12 mouse cellular contexts compared by ENCODE assay signal in the genomic region with DNA sequence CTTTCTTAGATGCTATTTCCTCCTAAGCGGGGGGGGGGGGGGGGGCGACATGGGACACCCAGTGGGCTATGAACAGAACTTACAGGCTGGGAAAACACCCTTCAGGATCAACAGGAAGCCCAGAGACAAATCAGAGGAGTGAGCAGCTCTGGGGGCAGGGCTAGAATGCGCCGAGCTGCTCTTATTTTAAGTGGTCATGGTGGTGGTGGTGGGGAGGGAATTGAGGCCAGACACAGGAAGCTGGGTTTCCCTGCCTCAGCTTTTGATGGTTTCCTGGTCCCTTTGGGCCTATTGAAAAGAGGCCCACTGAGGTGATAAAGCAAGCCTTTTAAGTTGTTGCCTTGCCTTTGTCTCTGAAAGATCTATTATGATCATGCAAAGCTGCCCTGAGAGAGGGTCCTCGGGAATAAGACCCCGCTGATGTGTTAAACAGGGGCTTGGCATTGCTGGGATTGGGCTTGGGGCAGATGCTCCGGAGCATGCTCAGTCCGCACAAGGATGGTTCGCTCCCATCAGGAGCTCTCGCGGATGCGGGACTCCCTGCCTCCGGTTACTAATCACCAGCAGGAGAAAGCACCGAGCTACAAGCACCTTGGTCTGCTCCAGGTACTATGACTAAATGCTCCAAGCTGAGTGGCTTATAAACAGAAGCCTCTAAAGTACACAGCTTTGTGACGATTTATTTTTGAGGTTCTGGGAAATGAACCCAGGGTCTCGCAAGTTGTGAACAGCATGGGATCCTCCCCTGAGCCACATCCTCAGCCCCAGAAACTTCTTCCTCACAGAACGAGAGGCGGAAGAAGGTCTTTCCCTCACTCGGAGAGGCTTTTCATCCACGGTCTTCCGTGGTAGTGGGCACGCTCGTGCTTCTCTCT. TPM values are rescaled to one million over a fixed set of nuclear protein-coding genes. Genes with fewer than 3 reads are reported as not detected.
A peak's percentile ranks its signal among the peaks of the same experiment; 100 is the strongest.
DNase-seq lines count a peak whose midpoint lies in the region; ATAC-seq and TF ChIP-seq lines count a peak whose summit lies in the region.
"Had no signal": no experiment of that assay in that cellular context is flagged by ENCODE, and none has a peak within 500 bp of the region (broad histone marks: within the 10 kb centered on the region; RNA-seq: fewer than 3 reads in every experiment).

No protein-coding gene starts in this region.

- no peak overlapping the region for H3K27ac ChIP-seq in forebrain, embryonic 12.5 days
- no peak overlapping the region for H3K27ac ChIP-seq in forebrain, postnatal 0 days (ENCODE audit: low read depth, low read length)
- no peak overlapping the region for H3K27ac ChIP-seq in hindbrain, embryonic 12.5 days
- no peak overlapping the region for H3K27ac ChIP-seq in midbrain, embryonic 12.5 days (replicated peaks)
- no peak overlapping the region for H3K27ac ChIP-seq in kidney, embryonic 15.5 days
- H3K27ac ChIP-seq: embryonic facial prominence, embryonic 15.5 days; layer of hippocampus, adult 2 months had no signal

- H3K4me3 ChIP-seq in forebrain, embryonic 12.5 days (replicated peaks): no peak overlapping the region
- H3K4me3 ChIP-seq in forebrain, postnatal 0 days (ENCODE audit: low read depth, low read length): no peak overlapping the region
- no peak overlapping the region for H3K4me3 ChIP-seq in hindbrain, embryonic 12.5 days
- no peak overlapping the region for H3K4me3 ChIP-seq in midbrain, embryonic 12.5 days
- H3K4me3 ChIP-seq in kidney, embryonic 15.5 days (replicated peaks): no peak overlapping the region
- H3K4me3 ChIP-seq: embryonic facial prominence, embryonic 15.5 days; layer of hippocampus, adult 2 months had no signal

- DNase-seq in forebrain, postnatal 0 days: no peak
- DNase-seq in R1 (ENCODE audit: low read depth, low spot score): peak; percentile 30
- no peak for DNase-seq in spleen, postnatal 10 days (ENCODE audit: low spot score in 2 of 2)
- no peak for DNase-seq in spleen, postnatal 36 days (ENCODE audit: low spot score in 2 of 2)
- DNase-seq: right cerebral cortex, adult 18-20 months had no signal

- no peaks in the 10 kb centered on the region for H3K27me3 ChIP-seq in forebrain, embryonic 12.5 days
- H3K27me3 ChIP-seq in forebrain, postnatal 0 days (ENCODE audit: insufficient read depth, low read length): no peaks in the 10 kb centered on the region
- no peaks in the 10 kb centered on the region for H3K27me3 ChIP-seq in hindbrain, embryonic 12.5 days
- no peaks in the 10 kb centered on the region for H3K27me3 ChIP-seq in midbrain, embryonic 12.5 days
- H3K27me3 ChIP-seq in kidney, embryonic 15.5 days: no peaks in the 10 kb centered on the region
- H3K27me3 ChIP-seq: embryonic facial prominence, embryonic 15.5 days had no signal

- ATAC-seq in forebrain, embryonic 12.5 days (ENCODE audit: low FRiP score): no peak
- no peak for ATAC-seq in forebrain, postnatal 0 days
- no peak for ATAC-seq in hindbrain, embryonic 12.5 days (ENCODE audit: low FRiP score)
- peak; percentile 51; the same call in 1 of the 2 replicates for ATAC-seq in midbrain, embryonic 12.5 days (ENCODE audit: low FRiP score, low read depth)
- ATAC-seq in kidney, embryonic 15.5 days (replicated peaks; ENCODE audit: low FRiP score): no peak
- ATAC-seq: lung, postnatal 0 days had no signal

- WGBS in forebrain, embryonic 12.5 days: 35% methylated on average over 23 of the region's 23 CpGs
- 38% methylated on average over 21 of the region's 23 CpGs for WGBS in forebrain, postnatal 0 days
- WGBS in hindbrain, embryonic 12.5 days: 32% methylated on average over 22 of the region's 23 CpGs
- WGBS in midbrain, embryonic 12.5 days: 30% methylated on average over 23 of the region's 23 CpGs
- WGBS in kidney, embryonic 15.5 days: 39% methylated on average over 23 of the region's 23 CpGs

- no peak overlapping the region for H3K9ac ChIP-seq in forebrain, embryonic 12.5 days
- H3K9ac ChIP-seq in forebrain, postnatal 0 days: no peak overlapping the region
- H3K9ac ChIP-seq in hindbrain, embryonic 12.5 days: no peak overlapping the region
- H3K9ac ChIP-seq in midbrain, embryonic 12.5 days (replicated peaks): no peak overlapping the region
- no peak overlapping the region for H3K9ac ChIP-seq in kidney, embryonic 15.5 days
- H3K9ac ChIP-seq: embryonic facial prominence, embryonic 15.5 days had no signal

- TF ChIP-seq CTCF in forebrain, postnatal 0 days (IDR thresholded peaks at IDR 0.05; ENCODE audit: low read depth): no peak

- H3K4me2 ChIP-seq in forebrain, embryonic 12.5 days: peak overlapping the region; percentile 24; the same call in 1 of the 2 replicates
- H3K4me2 ChIP-seq in forebrain, postnatal 0 days (ENCODE audit: low read depth): no peak overlapping the region
- H3K4me2 ChIP-seq in hindbrain, embryonic 12.5 days (replicated peaks): peak overlapping the region; percentile 20; the same call in 1 of the 2 replicates
- peak overlapping the region; percentile 14; the same call in 1 of the 2 replicates for H3K4me2 ChIP-seq in midbrain, embryonic 12.5 days (replicated peaks)
- H3K4me2 ChIP-seq in kidney, embryonic 15.5 days: no peak overlapping the region
- H3K4me2 ChIP-seq: embryonic facial prominence, embryonic 15.5 days had no signal

- H3K9me3 ChIP-seq in forebrain, embryonic 12.5 days: no peaks in the 10 kb centered on the region
- no peaks in the 10 kb centered on the region for H3K9me3 ChIP-seq in forebrain, postnatal 0 days (ENCODE audit: low read length)
- H3K9me3 ChIP-seq in hindbrain, embryonic 12.5 days (replicated peaks): no peaks in the 10 kb centered on the region
- no peaks in the 10 kb centered on the region for H3K9me3 ChIP-seq in midbrain, embryonic 12.5 days
- H3K9me3 ChIP-seq in kidney, embryonic 15.5 days (replicated peaks): no peaks in the 10 kb centered on the region
- H3K9me3 ChIP-seq: embryonic facial prominence, embryonic 15.5 days had no signal

- peaks cover 24% of the 10 kb centered on the region for H3K4me1 ChIP-seq in forebrain, embryonic 12.5 days
- H3K4me1 ChIP-seq in forebrain, postnatal 0 days (ENCODE audit: insufficient read depth): no peaks in the 10 kb centered on the region
- H3K4me1 ChIP-seq in hindbrain, embryonic 12.5 days: peaks cover 13% of the 10 kb centered on the region; the same call in 1 of the 2 replicates
- H3K4me1 ChIP-seq in midbrain, embryonic 12.5 days: peaks cover 8% of the 10 kb centered on the region
- peaks cover 14% of the 10 kb centered on the region; the same call in 1 of the 2 replicates for H3K4me1 ChIP-seq in kidney, embryonic 15.5 days
- H3K4me1 ChIP-seq: embryonic facial prominence, embryonic 15.5 days had no signal

- no peaks in the 10 kb centered on the region for H3K36me3 ChIP-seq in forebrain, embryonic 12.5 days (replicated peaks)
- no peaks in the 10 kb centered on the region for H3K36me3 ChIP-seq in forebrain, postnatal 0 days (ENCODE audit: insufficient read depth)
- no peaks in the 10 kb centered on the region for H3K36me3 ChIP-seq in hindbrain, embryonic 12.5 days
- H3K36me3 ChIP-seq in midbrain, embryonic 12.5 days: no peaks in the 10 kb centered on the region
- no peaks in the 10 kb centered on the region for H3K36me3 ChIP-seq in kidney, embryonic 15.5 days
- H3K36me3 ChIP-seq: embryonic facial prominence, embryonic 15.5 days had no signal

RNA-seq across cellular contexts. Expression of a gene that starts 46.2 kb away (rescaled TPM):
- 54.8 and 62.4 TPM in 2 replicates for polyA plus RNA-seq in forebrain, embryonic 12.5 days (2016; fragmentation: Nextera tagmentation; extraction: Ambion mirVana)
- 37.0 and 48.4 TPM in 2 replicates for total RNA-seq in forebrain, postnatal 0 days (2014; rRNA removed)
- polyA plus RNA-seq in forebrain, postnatal 0 days (2015; fragmentation: Nextera tagmentation; extraction: Ambion mirVana): 42.2 and 48.9 TPM in 2 replicates
- polyA plus RNA-seq in hindbrain, embryonic 12.5 days (2016; fragmentation: Nextera tagmentation; extraction: Ambion mirVana): 76.2 and 78.4 TPM in 2 replicates
- 71.3 and 77.8 TPM in 2 replicates for polyA plus RNA-seq in midbrain, embryonic 12.5 days (2016; fragmentation: Nextera tagmentation; extraction: Ambion mirVana)
- polyA plus RNA-seq in kidney, embryonic 15.5 days (2015; fragmentation: Nextera tagmentation; extraction: Ambion mirVana): 37.3 and 40.2 TPM in 2 replicates

Comparison
In these comparisons a context has a peak if more than half of its experiments do, and no peak if none do; other contexts are left out.
1. H3K4me2 ChIP-seq: peak in forebrain, embryonic 12.5 days (single experiment), hindbrain, embryonic 12.5 days (single experiment) and midbrain, embryonic 12.5 days (single experiment); none in forebrain, postnatal 0 days (single experiment) and kidney, embryonic 15.5 days (single experiment).